Mouse (Mus musculus) cerebellum, adult 11 months (tissue): Measurements from ENCODE around the gene 1700012B09Rik.

Experiments used
- DNase-seq: peaks from one replicate; pipeline ENCODE4 v3.0.0; 2022

The 1700012B09Rik gene

DNA sequence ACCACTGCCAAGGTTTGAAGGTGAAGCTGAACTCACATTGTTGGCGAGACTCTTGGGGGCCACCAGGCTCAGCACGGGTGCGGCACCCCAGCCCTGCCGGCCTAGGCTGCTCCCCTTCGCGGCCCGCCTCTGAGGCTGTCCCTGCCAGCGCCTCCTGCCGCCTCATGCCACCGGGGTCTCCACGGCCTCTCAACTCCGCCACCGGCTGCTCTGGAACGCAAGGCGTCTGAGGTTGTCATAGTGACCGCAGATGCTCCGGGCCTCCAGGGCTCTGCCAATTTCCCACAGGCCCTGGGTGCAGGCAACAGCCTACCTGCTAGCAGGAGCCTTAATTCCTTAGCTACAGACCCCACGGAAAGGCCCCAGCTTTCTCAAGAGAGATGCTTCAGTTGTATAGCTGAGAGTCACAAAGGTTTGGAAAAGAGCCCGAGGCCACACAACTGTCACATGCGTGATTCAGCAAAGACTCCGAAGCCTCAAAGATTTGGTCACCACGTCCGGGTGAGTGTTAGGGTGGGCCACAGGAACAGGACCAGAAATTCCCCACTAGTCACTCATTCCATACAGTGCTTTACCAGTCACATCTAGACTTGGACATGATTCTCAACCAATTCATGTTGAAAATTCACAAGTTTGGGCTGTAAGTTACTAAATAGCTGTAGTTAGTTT lies at the start of gene 1700012B09Rik:
1700012B09Rik (minus strand) TSS at position 228 of the 669 bp plus-strand sequence.
- DNase-seq = no peak

DNA sequence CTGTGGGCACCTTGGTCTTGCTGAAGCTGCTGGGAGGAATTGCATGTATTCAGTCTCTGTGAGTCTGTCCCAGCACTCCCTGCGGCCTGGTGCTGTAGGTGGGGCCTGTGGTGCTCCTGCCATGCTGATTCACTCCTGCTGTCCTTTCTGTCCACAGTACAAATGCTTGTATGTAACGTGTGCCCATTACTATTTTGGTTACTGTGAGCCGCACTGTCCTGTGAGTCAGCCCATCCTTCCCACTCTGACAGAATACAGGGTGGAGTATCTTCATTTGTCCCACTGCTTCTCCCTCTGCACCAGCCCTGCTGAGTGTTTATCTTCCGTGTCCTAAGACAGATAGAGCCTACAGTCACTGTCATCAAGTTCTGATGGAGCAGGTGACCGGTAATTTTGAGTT lies 39.3 kb upstream of the 1700012B09Rik start:
- no peak for DNase-seq

- DNase-seq = no peak
Measured at GRCm38 (mm10) chr9:14806786-14807185, 36.0 kb upstream of the 1700012B09Rik start.

- no peak for DNase-seq
Measured at GRCm38 (mm10) chr9:14805714-14806113, 34.9 kb upstream of the 1700012B09Rik start.

DNA sequence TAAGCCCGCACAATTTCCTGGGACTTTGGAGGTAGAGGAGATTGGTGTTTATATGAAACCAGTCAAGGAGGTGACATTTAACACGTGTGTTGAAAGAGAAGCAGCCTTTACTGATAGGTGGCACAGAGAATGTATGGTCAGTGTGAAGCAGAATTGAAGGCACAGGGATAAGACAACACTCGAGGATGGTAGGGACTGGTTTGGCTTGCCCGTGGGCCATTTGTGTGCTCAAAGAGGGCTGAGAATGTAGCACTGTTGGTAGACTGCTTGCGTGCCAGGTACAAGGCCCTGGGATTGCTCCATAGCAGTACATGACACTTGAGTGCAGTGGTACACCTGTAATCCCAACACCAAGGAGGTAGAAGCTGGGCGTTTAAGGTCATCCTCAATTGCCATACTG lies 16.5 kb upstream of the 1700012B09Rik start:
- DNase-seq = no peak

DNA sequence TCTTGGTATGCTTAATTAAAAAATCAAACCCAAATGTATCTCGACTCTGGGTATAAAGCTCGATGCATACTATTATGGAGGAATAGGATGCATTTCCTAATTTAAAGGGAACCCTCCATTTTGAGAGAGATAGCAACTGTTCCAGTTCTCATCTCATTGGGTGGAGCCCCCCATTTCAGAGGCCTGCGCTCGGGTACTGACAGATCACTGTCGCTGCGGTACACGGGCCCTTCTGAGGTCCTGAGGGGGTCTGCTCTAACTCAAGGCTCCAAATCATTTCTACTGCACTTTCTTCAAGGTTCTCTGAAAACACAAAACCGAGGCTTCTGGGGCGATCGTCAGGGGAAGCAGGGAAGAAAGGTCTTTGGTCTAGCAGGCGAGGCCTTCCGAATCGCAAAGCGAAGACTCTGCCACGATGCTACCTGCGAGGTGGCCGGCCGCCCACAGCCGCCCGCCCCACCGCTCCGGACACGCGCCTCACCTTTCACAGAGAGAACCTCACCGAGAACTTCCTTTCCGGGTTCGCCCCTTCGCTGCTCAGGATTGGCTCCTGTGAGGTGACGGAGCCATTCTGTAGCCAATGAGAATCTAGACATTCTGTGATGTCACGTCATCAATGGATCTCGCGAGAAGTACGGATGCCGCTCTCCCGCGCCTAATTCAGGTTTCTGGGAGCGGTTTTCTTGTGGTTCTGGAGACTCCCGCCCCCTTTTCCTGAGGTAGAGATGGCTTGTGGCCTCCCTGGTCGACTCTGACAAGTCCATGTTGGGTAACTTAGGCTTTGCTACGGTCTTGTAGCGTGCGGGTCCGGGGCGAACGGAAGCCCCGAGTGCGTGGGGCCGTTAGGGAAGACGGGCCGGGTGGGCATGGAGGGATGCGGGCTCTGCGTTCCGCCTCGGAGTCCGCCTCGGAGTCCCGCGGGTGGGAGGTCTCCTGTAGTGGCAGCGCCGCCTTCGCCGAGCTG lies 13.5 kb upstream of the 1700012B09Rik start, which contains the start of the genes Mre11a and Ankrd49:
Mre11a (plus strand) TSS at position 616 of the 964 bp plus-strand sequence.
Ankrd49 (minus strand) TSS at position 818 of the 964 bp plus-strand sequence.
- DNase-seq = peak; percentile 92

DNA sequence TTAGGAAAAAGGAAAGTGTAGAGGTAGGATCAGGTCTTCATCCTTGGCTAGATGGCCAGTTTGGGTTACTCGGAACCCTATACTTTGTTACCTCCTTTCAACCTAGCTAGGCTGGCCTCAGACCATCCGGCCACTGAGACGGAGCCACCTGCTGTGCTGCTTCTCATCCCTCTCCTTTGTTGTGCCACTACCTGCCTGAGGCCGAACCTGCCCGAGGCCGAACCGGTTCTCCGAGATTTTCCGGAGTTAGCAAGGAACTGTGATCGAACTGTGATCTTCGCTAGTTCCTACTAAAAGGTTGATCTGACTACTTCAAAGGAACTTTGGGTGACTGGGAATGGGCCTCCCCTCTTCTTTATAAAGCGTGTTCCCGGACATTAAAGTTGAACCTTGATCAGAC lies 7.5 kb upstream of the 1700012B09Rik start:
- no peak for DNase-seq

DNA sequence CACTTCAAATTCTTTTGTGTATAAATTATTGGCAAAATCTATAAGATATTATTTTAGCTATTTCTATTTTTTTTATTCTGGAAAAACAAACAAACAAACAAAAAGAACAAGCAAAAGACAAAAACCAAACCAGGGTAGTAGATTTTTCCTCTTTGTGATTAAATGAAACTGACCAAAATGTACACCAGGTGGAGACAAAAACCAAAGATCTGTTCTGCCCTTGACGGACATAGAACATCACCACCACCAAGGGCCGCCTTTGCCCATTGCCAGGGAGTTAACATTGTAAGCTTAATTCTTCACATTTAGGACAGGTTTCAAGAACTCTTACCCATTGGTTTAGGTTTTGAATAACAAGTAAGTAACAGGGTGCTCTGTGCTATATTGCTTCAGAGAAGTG lies 3.0 kb upstream of the 1700012B09Rik start:
- no peak for DNase-seq

DNA sequence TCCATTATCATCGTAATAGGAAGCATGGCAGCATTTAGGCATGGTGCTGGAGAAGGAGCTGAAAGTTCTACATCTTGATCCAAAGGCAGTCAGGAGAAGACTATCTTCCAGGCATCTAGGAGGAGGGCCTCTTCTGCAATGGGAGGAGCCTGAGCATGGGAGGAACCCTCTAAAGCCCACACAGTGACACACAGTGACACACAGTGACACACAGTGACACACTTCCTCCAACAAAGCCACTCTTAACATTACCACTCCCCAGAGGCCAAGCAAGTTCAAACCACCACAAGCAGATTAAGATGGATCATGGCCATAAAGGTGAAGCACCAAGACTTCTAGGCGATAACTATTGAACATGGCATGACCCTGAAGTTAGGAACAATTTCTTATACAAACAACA lies 1.2 kb upstream of the 1700012B09Rik start:
- no peak for DNase-seq

DNA sequence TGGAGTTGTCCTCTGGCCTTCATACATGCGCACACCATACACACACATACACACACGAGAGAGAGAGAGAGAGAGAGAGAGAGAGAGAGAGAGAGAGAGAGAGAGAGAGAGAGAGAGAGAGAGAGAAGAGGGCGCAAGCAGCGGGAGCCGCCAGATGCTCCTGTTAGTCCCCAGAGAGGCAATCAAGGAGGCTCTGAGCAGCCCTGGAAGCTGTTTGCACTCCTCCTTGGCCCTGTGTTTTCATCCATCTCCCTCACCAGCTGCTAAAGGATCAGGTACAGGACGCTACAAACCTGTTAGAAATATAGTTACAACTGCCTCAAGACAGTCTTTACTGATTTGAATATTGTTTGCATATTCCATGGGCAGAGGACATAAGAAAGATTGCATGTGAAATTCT lies 1.0 kb downstream of the 1700012B09Rik start:
- DNase-seq = no peak

DNA sequence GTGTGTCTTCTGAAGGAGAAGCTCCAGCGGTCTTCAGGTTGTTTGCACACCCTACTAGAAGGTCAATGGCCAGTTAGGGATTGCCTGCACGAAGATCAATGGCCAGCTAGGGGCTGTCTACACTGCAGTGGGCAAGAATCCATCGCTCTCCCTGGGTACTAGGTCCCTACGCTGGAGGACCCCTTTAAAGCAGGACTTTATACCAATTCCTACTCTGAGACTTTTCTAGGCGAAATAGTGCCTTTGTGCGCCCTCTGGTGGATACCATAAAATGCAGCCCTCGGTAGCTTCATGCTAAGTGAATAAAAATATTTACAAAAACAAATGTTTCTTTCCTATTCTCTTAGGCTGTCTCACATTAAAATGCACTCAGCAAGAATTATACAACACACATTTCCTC lies 6.1 kb downstream of the 1700012B09Rik start:
- no peak for DNase-seq

DNA sequence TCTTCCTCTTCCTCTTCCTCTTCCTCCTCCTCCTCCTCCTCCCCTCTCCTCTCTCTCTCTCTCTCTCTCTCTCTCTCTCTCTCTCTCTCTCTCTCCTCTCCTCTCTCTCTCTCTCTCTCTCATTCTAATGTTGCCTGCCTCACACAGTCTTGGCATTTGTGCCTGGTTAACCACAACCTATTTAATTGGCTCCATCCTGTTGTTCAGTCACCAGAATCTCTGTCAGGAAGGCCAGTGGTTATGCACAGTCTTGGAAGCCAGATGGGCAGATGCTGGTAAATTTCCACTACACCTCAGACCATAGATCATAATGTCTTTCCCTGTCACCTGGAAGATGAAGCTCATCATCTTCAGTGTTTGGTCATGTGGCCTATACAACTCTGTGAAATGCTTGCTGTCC lies 11.6 kb downstream of the 1700012B09Rik start:
- DNase-seq = no peak

- no peak for DNase-seq
Measured at GRCm38 (mm10) chr9:14758590-14758989, 12.2 kb downstream of the 1700012B09Rik start.

DNA sequence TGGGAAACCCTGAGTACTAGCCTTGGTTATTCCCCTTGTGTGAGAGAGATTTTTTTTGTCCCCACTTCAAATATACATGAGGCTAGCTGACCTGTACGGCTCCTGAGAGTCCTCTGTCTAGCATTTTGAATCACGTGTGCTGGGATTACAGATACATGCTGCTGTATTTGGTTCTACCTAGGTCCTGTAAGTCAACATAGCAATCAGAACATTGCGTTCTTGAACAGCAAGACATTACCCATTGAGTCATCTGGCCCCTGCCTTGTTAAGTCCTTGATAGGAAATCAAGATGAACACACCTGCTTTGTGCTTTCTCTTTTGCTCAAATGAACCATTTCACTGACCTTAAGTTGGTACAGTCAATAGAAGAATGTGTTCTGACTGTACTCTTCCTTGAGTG lies 16.4 kb downstream of the 1700012B09Rik start:
- DNase-seq = no peak

GRCm38 (mm10) chr9:14753947-14754346 lies 16.9 kb downstream of the 1700012B09Rik start:
- no peak for DNase-seq

DNA sequence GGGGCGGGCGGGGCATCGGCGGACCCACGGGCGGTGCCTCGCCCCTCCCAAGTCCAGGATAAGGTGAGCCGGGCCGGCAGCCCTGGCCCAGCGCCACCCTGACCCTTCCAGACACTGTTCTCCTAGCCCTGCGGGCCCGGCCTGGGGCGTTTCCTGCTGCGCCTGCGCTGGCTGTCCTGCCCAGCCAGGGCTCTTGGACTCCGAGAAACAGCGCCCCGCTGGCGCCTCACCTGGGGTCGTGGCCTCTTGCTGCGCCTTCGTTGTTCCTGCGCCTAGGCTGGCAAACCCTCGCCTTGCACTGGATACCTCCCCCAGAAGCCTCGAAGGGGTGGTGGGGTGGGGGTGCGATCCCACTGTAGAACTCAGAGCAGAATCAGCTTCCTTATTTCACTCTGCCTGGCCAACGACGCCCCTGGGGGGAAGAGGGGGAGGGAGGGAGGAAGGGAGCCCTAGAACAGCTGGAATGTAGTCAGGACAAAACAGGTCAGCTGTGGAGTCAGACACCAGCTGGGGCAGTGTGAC lies 18.8 kb downstream of the 1700012B09Rik start, which contains the start of gene Fut4:
Fut4 (minus strand) TSS at position 393 of the 522 bp plus-strand sequence.
- DNase-seq = no peak

GRCm38 (mm10) chr9:14751503-14752000 lies 19.3 kb downstream of the 1700012B09Rik start:
- no peak for DNase-seq

- no peak for DNase-seq
Measured at GRCm38 (mm10) chr9:14750901-14751502, 19.8 kb downstream of the 1700012B09Rik start.

- no peak for DNase-seq
Measured at GRCm38 (mm10) chr9:14740151-14740924, 30.5 kb downstream of the 1700012B09Rik start, which contains the start of gene Piwil4. Piwil4 (minus strand) TSS chr9:14740733.

DNA sequence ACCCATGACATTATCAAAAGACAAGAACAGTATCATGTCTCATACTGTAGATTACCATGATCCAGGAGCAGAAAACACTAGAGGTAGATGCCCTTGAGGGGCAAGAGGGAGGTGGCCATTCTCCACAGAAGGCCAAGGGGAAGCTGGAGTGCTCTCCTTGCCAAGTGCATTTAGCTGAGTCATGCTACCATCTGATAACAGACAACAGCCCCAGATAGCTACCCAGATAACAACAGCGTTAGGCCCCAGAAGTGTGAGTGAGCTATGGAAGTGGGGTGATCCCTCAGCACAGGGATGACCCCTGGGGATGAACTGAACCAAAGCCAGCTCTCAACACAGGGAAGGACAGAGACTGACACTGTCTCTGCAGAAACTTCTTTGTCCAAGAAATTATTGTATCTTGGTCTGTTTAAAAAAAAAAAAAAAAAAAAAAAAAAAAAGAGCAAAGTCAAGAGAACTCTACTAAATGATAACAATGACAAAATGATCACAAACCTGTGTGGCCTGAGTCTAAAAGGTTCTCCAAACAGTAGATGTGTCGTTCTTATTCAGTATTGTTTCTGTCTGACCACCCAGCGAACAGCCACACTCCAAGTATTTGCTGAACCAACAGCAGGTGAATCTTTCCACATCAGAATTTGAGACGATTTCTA lies 31.2 kb downstream of the 1700012B09Rik start:
- DNase-seq = no peak

- DNase-seq = no peak
Measured at GRCm38 (mm10) chr9:14730941-14731541, 39.8 kb downstream of the 1700012B09Rik start.
